Mouse (Mus musculus): ENCODE measurements around the gene Mtx1.

DNA sequence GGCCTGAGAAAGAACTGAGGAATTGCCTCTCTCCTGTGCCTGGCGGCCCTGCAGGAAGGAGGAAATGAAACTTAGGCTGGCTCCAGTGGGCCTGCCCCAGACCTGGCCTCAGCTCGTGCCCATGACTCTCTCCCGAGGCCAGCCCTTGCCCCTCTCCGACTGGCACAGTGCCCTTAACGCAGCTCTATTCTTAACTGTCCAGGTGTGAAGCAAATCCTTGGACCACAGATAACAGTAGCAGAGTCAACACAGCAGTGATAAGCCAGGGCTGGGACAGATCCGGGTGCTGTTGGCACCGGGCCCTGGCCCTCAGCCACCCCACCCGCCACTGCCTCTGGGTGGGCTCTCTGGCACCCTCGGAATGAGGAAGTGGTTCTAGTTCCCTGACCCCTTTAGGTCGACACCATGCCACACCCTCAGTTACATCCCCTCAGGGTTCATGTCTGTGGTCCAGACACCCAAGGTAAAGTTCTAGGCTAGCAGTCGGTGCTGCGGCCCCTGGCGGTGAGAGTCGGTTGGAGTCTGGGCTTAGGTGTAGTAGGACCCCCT, 6.7 kb upstream of the Mtx1 start:
- TF ChIP-seq CTCF (IDR thresholded peaks at IDR 0.05; ENCODE audit: low read depth): 0 out of 2 replicates have a peak, but pooled peaks have one; percentile 11
- no peak for TF ChIP-seq EP300 (IDR thresholded peaks at IDR 0.05; ENCODE audit: low read depth)
